Mouse (Mus musculus) embryonic facial prominence, embryonic 13.5 days (tissue): ENCODE measurements at regions not wholly inside any gene's neighbourhood (a gene's known extent, or its start where the extent isn't known, plus 50 kb on each side); places are given as distances from the start of the nearest gene placed in this dataset.

Experiments
- ATAC-seq: fragments of 200-750 bp; cut with Nextera tagmentation; 2 replicates; pipeline ENCODE4 v1.8.0; 2017; ENCODE audit warnings: low read depth; ENCODE audit not compliant: insufficient number of reproducible peaks, insufficient read depth, low FRiP score, low TSS enrichment
- H3K27ac ChIP-seq: fragments of 300-500 bp; sonication (generic); 2 replicates; pipeline ENCODE4 v1.5.1; 2015; ENCODE audit warnings: moderate library complexity, mild to moderate bottlenecking, inconsistent platforms
- H3K27me3 ChIP-seq: fragments of 300-500 bp; sonication (generic); 2 replicates; pipeline ENCODE4 v1.6.1; 2015; ENCODE audit warnings: mild to moderate bottlenecking, inconsistent platforms
- H3K36me3 ChIP-seq: fragments of 300-500 bp; sonication (generic); 2 replicates; pipeline ENCODE4 v1.6.1; 2015; ENCODE audit warnings: mild to moderate bottlenecking, inconsistent platforms
- H3K4me1 ChIP-seq: fragments of 300-500 bp; sonication (generic); 2 replicates; pipeline ENCODE4 v1.6.1; 2015; ENCODE audit warnings: inconsistent platforms
- H3K4me2 ChIP-seq: fragments of 300-500 bp; sonication (generic); 2 replicates; pipeline ENCODE4 v1.6.1; 2015; ENCODE audit warnings: moderate library complexity, mild to moderate bottlenecking, inconsistent platforms
- H3K4me3 ChIP-seq: fragments of 300-500 bp; sonication (generic); 2 replicates; pipeline ENCODE4 v1.5.1; 2015; ENCODE audit warnings: mild to moderate bottlenecking, inconsistent platforms
- H3K9ac ChIP-seq: fragments of 300-500 bp; sonication (generic); 2 replicates; pipeline ENCODE4 v1.6.1; 2015; ENCODE audit warnings: mild to moderate bottlenecking, inconsistent platforms
- H3K9me3 ChIP-seq: fragments of 300-500 bp; sonication (generic); 2 replicates; pipeline ENCODE4 v1.6.1; 2016; ENCODE audit warnings: inconsistent platforms
- whole genome bisulfite sequencing: fragments of 180-500 bp; shearing (Covaris S2); methylation state at CpG from one replicate; pipeline ENCODE4 v1.1.7; 2015; ENCODE audit warnings: mixed read lengths; 5-methylcytosine and 5-hydroxymethylcytosine counted together

DNA sequence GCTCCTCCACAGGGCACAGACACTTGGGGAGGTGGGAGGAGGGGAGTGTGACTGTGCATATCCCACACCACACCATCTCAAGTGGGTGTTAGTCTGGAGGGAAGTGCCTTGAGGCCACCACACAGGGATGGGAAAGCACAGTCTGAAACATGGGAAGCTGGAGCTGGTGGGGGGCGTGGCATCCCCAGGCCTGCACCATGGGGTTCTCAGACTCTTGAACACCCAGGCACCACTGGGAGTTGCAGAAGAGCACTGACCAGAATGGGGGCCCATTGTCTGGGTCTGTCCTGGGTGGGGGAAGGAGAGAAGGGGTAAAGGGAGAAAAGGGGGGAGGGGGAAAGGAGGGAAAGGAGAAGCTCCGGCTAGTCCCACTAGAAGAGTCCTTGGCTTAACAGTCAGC is 776.0 kb downstream of the Diaph3 start:
- Histone ChIP-seq H3K36me3 (no peaks in the 10 kb centered on the region), H3K4me3 (no peak overlapping the region), H3K4me2 (no peak overlapping the region), H3K4me1 (peaks cover 3% of the 10 kb centered on the region; the same call in 1 of the 2 replicates), H3K9ac (no peak overlapping the region), H3K9me3 (no peaks in the 10 kb centered on the region), H3K27me3 (no peaks in the 10 kb centered on the region), H3K27ac (no peak overlapping the region)
- ATAC-seq: no peak
- 93% methylated on average over 2 of the region's 2 CpGs for WGBS

- H3K4me3 ChIP-seq: no peak overlapping the region
- no peaks in the 10 kb centered on the region for H3K27me3 ChIP-seq
- no peak overlapping the region for H3K9ac ChIP-seq
- ATAC-seq: no peak
- H3K9me3 ChIP-seq: no peaks in the 10 kb centered on the region
- H3K27ac ChIP-seq: no peak overlapping the region
- peaks cover 3% of the 10 kb centered on the region; the same call in 1 of the 2 replicates for H3K4me1 ChIP-seq
- no peak overlapping the region for H3K4me2 ChIP-seq
- 45% methylated on average over 7 of the region's 7 CpGs for WGBS
- no peaks in the 10 kb centered on the region for H3K36me3 ChIP-seq
These were observed 780.5 kb downstream of the Diaph3 start for GRCm38 (mm10) chr14:86360423-86361059.

GRCm38 (mm10) chr14:86358584-86358983 is 782.5 kb downstream of the Diaph3 start:
- Histone ChIP-seq H3K36me3 (no peaks in the 10 kb centered on the region), H3K4me1 (peaks cover 3% of the 10 kb centered on the region; the same call in 1 of the 2 replicates), H3K27me3 (no peaks in the 10 kb centered on the region), H3K4me3 (no peak overlapping the region), H3K9ac (no peak overlapping the region), H3K9me3 (no peaks in the 10 kb centered on the region), H3K27ac (no peak overlapping the region), H3K4me2 (no peak overlapping the region)
- ATAC-seq: no peak
- 70% methylated on average over 6 of the region's 6 CpGs for WGBS

DNA sequence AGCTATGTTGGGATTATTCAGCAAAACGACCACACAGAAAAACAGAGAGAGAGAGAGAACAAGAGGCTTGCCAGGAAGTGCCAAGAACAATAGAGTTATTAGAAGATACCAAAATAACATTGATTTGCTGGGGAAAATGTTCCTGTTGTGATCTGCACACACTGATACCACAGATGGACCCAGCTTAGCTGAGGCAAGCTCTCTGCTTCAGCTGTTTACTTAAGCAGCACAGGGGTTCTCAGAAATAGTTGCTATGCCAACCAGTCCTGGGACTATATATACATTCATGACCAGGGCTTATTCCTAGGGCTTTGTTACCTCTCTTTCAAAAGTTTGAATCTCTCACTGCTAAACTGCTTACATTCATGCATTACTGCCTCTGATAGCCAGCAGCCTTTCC is 790.5 kb downstream of the Diaph3 start:
- H3K36me3 ChIP-seq: no peaks in the 10 kb centered on the region
- H3K4me2 ChIP-seq: no peak overlapping the region
- H3K27ac ChIP-seq: no peak overlapping the region
- ATAC-seq: no peak
- no peaks in the 10 kb centered on the region for H3K4me1 ChIP-seq
- H3K9ac ChIP-seq: no peak overlapping the region
- H3K27me3 ChIP-seq: no peaks in the 10 kb centered on the region
- no peaks in the 10 kb centered on the region for H3K9me3 ChIP-seq
- no peak overlapping the region for H3K4me3 ChIP-seq
- 48% methylated on average over 1 of the region's 1 CpGs for WGBS

DNA sequence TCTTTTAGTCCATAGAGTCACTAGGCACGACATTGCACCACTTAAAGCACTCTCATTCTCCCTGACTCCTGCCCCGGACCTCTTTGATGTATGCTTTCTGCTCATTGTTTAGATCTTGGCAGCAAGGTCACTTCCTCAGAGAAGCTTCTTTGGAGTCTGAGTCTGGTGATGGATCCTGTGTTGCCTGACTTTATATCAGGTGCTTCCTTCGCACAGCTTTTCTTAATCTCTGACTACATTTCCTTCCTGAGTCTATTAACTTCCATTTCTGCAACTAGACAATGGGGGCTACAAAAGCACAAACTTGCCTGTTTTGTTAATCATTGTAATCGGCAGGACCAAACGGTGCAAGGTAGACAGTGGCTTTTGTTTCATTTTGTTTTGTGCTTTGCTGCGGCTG is 802.0 kb downstream of the Diaph3 start:
- no peak for ATAC-seq
- 86% methylated on average over 6 of the region's 6 CpGs for WGBS
- Histone ChIP-seq H3K9me3 (no peaks in the 10 kb centered on the region), H3K27ac (no peak overlapping the region), H3K9ac (no peak overlapping the region), H3K36me3 (no peaks in the 10 kb centered on the region), H3K4me1 (no peaks in the 10 kb centered on the region), H3K4me3 (no peak overlapping the region), H3K4me2 (no peak overlapping the region), H3K27me3 (no peaks in the 10 kb centered on the region)

- no peaks in the 10 kb centered on the region for H3K9me3 ChIP-seq
- no peaks in the 10 kb centered on the region for H3K4me1 ChIP-seq
- no peak overlapping the region for H3K4me2 ChIP-seq
- ATAC-seq: no peak
- no peak overlapping the region for H3K4me3 ChIP-seq
- H3K27me3 ChIP-seq: no peaks in the 10 kb centered on the region
- H3K36me3 ChIP-seq: no peaks in the 10 kb centered on the region
- no peak overlapping the region for H3K9ac ChIP-seq
- WGBS: 51% methylated on average over 5 of the region's 5 CpGs
- no peak overlapping the region for H3K27ac ChIP-seq
These were observed 804.0 kb downstream of the Diaph3 start for GRCm38 (mm10) chr14:86337052-86337451.

DNA sequence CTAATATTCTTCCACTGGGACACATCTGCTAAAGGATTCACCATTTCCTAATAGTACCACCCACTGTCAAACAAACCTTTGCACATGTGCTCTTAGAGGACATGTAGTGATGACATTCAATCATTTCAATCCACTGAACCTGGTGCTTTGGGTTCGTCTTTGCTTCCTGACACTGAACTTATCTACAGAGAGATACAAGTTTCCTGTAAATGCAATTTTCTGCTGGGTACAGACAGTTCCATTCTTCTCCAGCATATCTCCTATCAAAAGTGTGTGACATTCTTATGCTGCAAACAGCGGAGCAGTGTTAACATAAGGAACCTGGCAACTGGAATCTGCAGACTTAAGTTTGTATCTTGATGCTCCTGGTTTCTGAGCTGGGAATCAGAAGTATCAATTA is 805.8 kb downstream of the Diaph3 start:
- WGBS: 88% methylated on average over 2 of the region's 2 CpGs
- Histone ChIP-seq H3K27ac (no peak overlapping the region), H3K36me3 (no peaks in the 10 kb centered on the region), H3K9ac (no peak overlapping the region), H3K27me3 (no peaks in the 10 kb centered on the region), H3K4me1 (no peaks in the 10 kb centered on the region), H3K9me3 (no peaks in the 10 kb centered on the region), H3K4me2 (no peak overlapping the region), H3K4me3 (no peak overlapping the region)
- no peak for ATAC-seq

DNA sequence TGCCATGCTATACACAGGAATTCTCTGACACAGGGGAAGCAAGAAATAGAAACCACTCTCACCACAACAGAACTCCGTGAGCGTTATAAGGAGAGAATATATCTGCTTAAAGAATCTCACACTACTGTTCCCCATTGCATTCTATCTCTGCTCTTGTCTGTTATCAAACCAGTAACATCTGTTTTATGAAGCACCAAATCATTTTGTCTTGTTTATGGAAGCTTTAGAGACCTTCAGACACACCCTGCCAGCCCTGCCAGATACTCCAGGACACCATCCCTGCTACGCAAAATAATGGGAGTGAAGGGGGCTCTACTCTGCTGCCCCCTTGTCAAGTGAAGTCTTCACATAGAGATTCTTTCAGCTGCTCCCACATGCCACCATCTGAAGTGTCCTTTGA is 811.9 kb downstream of the Diaph3 start:
- Histone ChIP-seq H3K4me2 (no peak overlapping the region), H3K9ac (no peak overlapping the region), H3K27me3 (no peaks in the 10 kb centered on the region), H3K4me1 (no peaks in the 10 kb centered on the region), H3K4me3 (no peak overlapping the region), H3K27ac (no peak overlapping the region), H3K36me3 (no peaks in the 10 kb centered on the region), H3K9me3 (no peaks in the 10 kb centered on the region)
- WGBS: 46% methylated on average over 3 of the region's 3 CpGs
- no peak for ATAC-seq

DNA sequence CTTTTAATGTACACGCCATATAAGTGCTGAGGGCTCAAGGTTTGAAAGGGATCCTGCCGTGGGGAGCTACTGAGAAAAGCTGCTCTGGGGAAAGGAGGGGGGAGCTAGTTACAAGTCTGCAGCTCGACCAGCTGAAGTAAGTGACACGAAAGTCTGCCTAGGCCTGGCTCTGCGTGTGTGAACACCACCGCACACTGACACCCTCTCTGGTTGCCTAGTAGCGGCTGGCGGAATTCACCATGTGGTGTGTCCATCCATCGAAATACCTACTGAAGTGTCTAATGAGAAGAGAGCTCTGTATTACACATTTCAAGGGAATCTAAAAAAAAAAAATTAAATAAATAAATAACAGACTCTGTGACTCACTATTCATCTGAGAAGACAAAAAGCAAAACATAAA is 813.4 kb downstream of the Diaph3 start:
- no peak overlapping the region for H3K27ac ChIP-seq
- H3K9ac ChIP-seq: no peak overlapping the region
- H3K4me3 ChIP-seq: no peak overlapping the region
- H3K4me2 ChIP-seq: no peak overlapping the region
- 66% methylated on average over 9 of the region's 9 CpGs for WGBS
- no peaks in the 10 kb centered on the region for H3K27me3 ChIP-seq
- ATAC-seq: no peak
- H3K4me1 ChIP-seq: no peaks in the 10 kb centered on the region
- H3K36me3 ChIP-seq: no peaks in the 10 kb centered on the region
- H3K9me3 ChIP-seq: no peaks in the 10 kb centered on the region

GRCm38 (mm10) chr14:86322365-86322764 is 818.7 kb downstream of the Diaph3 start:
- Histone ChIP-seq H3K4me3 (no peak overlapping the region), H3K9ac (no peak overlapping the region), H3K4me2 (no peak overlapping the region; the same call in 1 of the 2 replicates), H3K27ac (no peak overlapping the region), H3K4me1 (0 out of 2 replicates have a peak, but pooled peaks cover 9% of the 10 kb centered on the region), H3K27me3 (no peaks in the 10 kb centered on the region), H3K36me3 (no peaks in the 10 kb centered on the region), H3K9me3 (no peaks in the 10 kb centered on the region)
- ATAC-seq: no peak
- WGBS: 25% methylated on average over 7 of the region's 7 CpGs

GRCm38 (mm10) chr14:86315974-86316373 is 825.1 kb downstream of the Diaph3 start:
- Histone ChIP-seq H3K4me3 (no peak overlapping the region), H3K9ac (no peak overlapping the region), H3K4me2 (no peak overlapping the region), H3K9me3 (no peaks in the 10 kb centered on the region), H3K36me3 (no peaks in the 10 kb centered on the region), H3K27me3 (no peaks in the 10 kb centered on the region), H3K27ac (no peak overlapping the region), H3K4me1 (no peaks in the 10 kb centered on the region)
- WGBS: 75% methylated on average over 6 of the region's 6 CpGs
- ATAC-seq: no peak

DNA sequence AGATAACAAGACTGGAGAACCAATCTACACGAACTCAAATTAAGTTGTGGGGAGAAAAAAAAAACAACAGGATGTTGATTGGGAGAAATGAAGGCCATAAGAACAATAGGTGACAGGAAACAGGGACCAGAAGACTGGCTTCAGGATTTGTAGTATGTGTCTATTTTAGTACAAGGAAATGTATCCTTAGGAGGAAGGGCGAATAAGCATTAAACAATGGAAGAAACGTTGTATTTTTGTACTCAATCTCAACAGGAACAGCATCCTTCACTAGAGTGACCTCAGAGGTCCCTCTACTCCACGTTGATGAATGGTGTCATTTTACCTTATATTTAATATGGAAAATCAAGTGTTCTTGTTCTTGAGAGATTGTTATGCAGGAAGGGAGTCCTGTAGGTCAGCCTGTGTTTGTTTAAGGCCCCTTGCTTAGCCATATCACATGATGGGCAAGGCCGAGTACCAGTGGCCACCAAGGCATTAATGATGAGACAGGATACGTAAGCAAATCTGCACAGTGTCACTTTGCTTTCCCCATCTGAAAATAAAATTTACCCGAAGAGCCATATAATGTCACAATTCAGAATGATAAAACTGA is 832.0 kb downstream of the Diaph3 start:
- no peaks in the 10 kb centered on the region for H3K36me3 ChIP-seq
- no peak overlapping the region for H3K4me2 ChIP-seq
- H3K27ac ChIP-seq: no peak overlapping the region
- no peaks in the 10 kb centered on the region for H3K27me3 ChIP-seq
- H3K4me1 ChIP-seq: 0 out of 2 replicates have a peak, but pooled peaks cover 2% of the 10 kb centered on the region
- H3K4me3 ChIP-seq: no peak overlapping the region
- no peak overlapping the region for H3K9ac ChIP-seq
- 64% methylated on average over 7 of the region's 7 CpGs for WGBS
- no peaks in the 10 kb centered on the region for H3K9me3 ChIP-seq
- no peak for ATAC-seq
